Mouse (Mus musculus) heart, adult 8-10 months (tissue): ENCODE data around the gene Muc1. TPM values are rescaled to one million over a fixed set of nuclear protein-coding genes. Genes with fewer than 3 reads are reported as not detected.

Source experiments
- DNase-seq: peaks from one replicate; pipeline ENCODE4 v3.0.0; 2022; ENCODE audit warnings: low spot score
- total RNA-seq, 4 experiments: library from RNA; stranded (reverse); gene quantifications; 2 replicates each; pipeline ENCODE4 v1.2.4; 2022

Gene Muc1
- total RNA-seq, 4 experiments from 2014 or later = 0.13 to 0.63 (median 0.49) TPM; not detected in 1

GRCm38 (mm10) chr3:89233562-89234110, 4.8 kb downstream of the Muc1 start:
- no peak for DNase-seq

- no peak for DNase-seq
Observed at GRCm38 (mm10) chr3:89236516-89236915, 7.7 kb downstream of the Muc1 start.

- DNase-seq = no peak
Observed at GRCm38 (mm10) chr3:89237682-89238081, 8.8 kb downstream of the Muc1 start.

- DNase-seq = no peak
Observed at GRCm38 (mm10) chr3:89238494-89238893, 9.6 kb downstream of the Muc1 start.

GRCm38 (mm10) chr3:89242331-89242895, 13.6 kb downstream of the Muc1 start:
- peak; percentile 53 for DNase-seq

GRCm38 (mm10) chr3:89243609-89244008, 14.8 kb downstream of the Muc1 start:
- DNase-seq = no peak

GRCm38 (mm10) chr3:89244158-89244981, 15.5 kb downstream of the Muc1 start:
- no peak for DNase-seq

- no peak for DNase-seq
Observed at GRCm38 (mm10) chr3:89244982-89245687, 16.3 kb downstream of the Muc1 start.

- DNase-seq = peak; percentile 39
Observed at GRCm38 (mm10) chr3:89245688-89246171, 16.9 kb downstream of the Muc1 start, which contains the start of gene Krtcap2. Gene Krtcap2 (plus strand): TSS chr3:89245966.

- DNase-seq = peak; percentile 91
Observed at GRCm38 (mm10) chr3:89246261-89247100, 17.6 kb downstream of the Muc1 start, which contains the start of gene Trim46. Gene Trim46 (minus strand): TSS chr3:89246309.

- no peak for DNase-seq
Observed at GRCm38 (mm10) chr3:89247466-89247865, 18.6 kb downstream of the Muc1 start.

GRCm38 (mm10) chr3:89250435-89251040, 21.7 kb downstream of the Muc1 start:
- peak; percentile 75 for DNase-seq

- DNase-seq = peak; percentile 85
Observed at GRCm38 (mm10) chr3:89251365-89251895, 22.6 kb downstream of the Muc1 start.

- no peak for DNase-seq
Observed at GRCm38 (mm10) chr3:89254994-89255393, 26.1 kb downstream of the Muc1 start.

GRCm38 (mm10) chr3:89256177-89256576, 27.3 kb downstream of the Muc1 start:
- DNase-seq = no peak

- DNase-seq = no peak
Observed at GRCm38 (mm10) chr3:89259076-89259475, 30.2 kb downstream of the Muc1 start, which contains the start of gene Dpm3. Gene Dpm3 (plus strand): TSS chr3:89259358.

- no peak for DNase-seq
Observed at GRCm38 (mm10) chr3:89260211-89260610, 31.4 kb downstream of the Muc1 start.

GRCm38 (mm10) chr3:89262417-89262816, 33.6 kb downstream of the Muc1 start:
- DNase-seq = peak; percentile 56

GRCm38 (mm10) chr3:89266439-89266893, 37.6 kb downstream of the Muc1 start:
- DNase-seq = peak; percentile 84

- no peak for DNase-seq
Observed at GRCm38 (mm10) chr3:89268916-89269315, 40.1 kb downstream of the Muc1 start.
